Mouse (Mus musculus): ENCODE measurements around the gene Tmem273.

The Tmem273 gene

GRCm38 (mm10) chr14:32859831-32860569 is 74.2 kb downstream of the Tmem273 start:
- in situ Hi-C loops (cut with MboI, MseI), result no loop called here

- in situ Hi-C loops (cut with MboI, MseI), result no loop called here
Observed at GRCm38 (mm10) chr14:32861149-32861581, 75.4 kb downstream of the Tmem273 start.

GRCm38 (mm10) chr14:32861656-32862055 is 75.9 kb downstream of the Tmem273 start:
- in situ Hi-C loops (cut with MboI, MseI), result no loop called here

GRCm38 (mm10) chr14:32865331-32865730 is 79.6 kb downstream of the Tmem273 start:
- in situ Hi-C loops (cut with MboI, MseI), result no loop called here

Measured in T-helper 1 cell (primary cell).